Mouse (Mus musculus) heart, postnatal 0 days (tissue): ENCODE measurements at regions not wholly inside any gene's neighbourhood (a gene's known extent, or its start where the extent isn't known, plus 50 kb on each side); places are given as distances from the start of the nearest gene placed in this dataset.

Experiments
- CTCF ChIP-seq: IDR thresholded peaks from 2 replicates; pipeline ENCODE4 v1.5.1; 2016; ENCODE audit warnings: antibody characterized with exemption, control low read depth, low read depth
- EP300 ChIP-seq: IDR thresholded peaks from 2 replicates; pipeline ENCODE4 v1.6.1; 2016; ENCODE audit warnings: antibody characterized with exemption, low read depth

GRCm38 (mm10) chr8:10882381-10882780 lies 125.9 kb downstream of the Irs2 start:
- no peak for TF ChIP-seq CTCF
- TF ChIP-seq EP300, result no peak
